Mouse (Mus musculus) cortical plate, adult 2 months (tissue): ENCODE measurements around the gene Capn15.

Source experiments
- CTCF ChIP-seq: fragments of 200-500 bp; IDR thresholded peaks from 2 replicates; pipeline ENCODE4 v1.5.1; 2011; ENCODE audit warnings: mild to moderate bottlenecking, control low read depth, low read length; ENCODE audit not compliant: insufficient read depth; ENCODE audit errors: extremely low read depth
- POLR2A ChIP-seq: fragments of 200-500 bp; IDR thresholded peaks from 2 replicates; pipeline ENCODE4 v1.6.1; 2011; ENCODE audit warnings: mild to moderate bottlenecking, low read length, control low read depth; ENCODE audit not compliant: insufficient read depth; ENCODE audit errors: extremely low read depth

DNA sequence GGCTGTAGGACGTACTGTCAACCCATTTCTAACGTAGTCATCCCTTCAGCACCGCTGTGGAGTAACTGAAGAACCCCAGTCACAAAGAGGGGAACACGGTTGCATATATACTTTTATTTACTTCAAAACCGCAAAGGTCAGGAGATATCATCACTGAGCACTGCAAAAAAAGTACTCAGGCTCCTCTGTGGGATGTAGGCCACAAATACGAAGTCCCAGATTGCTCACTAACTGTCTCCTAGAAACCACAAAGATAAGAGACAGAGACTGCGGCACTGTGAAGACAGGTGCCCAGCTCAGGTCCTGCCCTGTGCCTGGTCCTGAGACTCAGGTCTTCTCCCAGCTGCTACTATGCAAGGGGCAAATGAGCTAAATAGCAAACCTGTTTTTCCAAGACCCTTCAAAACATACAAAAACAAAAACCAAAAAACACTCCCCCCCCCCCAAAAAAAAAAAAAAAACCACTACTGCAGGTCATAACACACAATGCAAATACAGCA lies 35.3 kb upstream of the Capn15 start:
- TF ChIP-seq CTCF (no peak), POLR2A (no peak)
